Mouse (Mus musculus): ENCODE measurements around the gene Noct. TPM values are rescaled to one million over a fixed set of nuclear protein-coding genes. Genes with fewer than 3 reads are reported as not detected.

Gene Noct
- polyA plus RNA-seq, 1 experiment from 2014 or later = 10.4 TPM

DNA sequence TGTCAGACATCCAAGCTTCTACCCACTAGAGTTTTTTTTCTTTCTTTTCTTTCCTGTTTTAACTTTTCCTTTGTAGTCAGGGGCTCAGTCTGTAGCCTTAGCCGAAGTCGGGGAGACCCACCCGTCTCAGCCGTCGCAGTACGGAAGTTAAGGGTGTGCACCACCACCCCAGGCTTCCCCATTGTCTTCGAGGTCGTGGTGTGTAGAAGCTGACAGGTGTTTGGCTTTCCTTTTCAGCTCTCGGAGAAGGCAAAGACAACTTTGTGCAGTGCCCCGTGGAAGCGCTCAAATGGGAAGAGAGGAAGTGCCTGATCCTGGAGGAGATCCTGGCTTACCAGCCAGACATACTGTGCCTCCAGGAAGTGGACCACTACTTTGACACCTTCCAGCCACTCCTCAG lies 25.2 kb downstream of the Noct start:
- no peak overlapping the region for H3K9ac ChIP-seq (ENCODE audit: low read depth, low read length)
- 88% methylated on average over 11 of the region's 11 CpGs for WGBS
- no peak overlapping the region for H3K4me3 ChIP-seq (ENCODE audit: low read length)
- H3K4me2 ChIP-seq (replicated peaks; ENCODE audit: low read depth, low read length) = no peak overlapping the region
- no peak overlapping the region for H3K27ac ChIP-seq (ENCODE audit: low read depth, low read length)
- no peak for ATAC-seq (ENCODE audit: low FRiP score, low TSS enrichment)
- H3K9me3 ChIP-seq (ENCODE audit: control insufficient read depth, low read length) = no peaks in the 10 kb centered on the region
- H3K4me1 ChIP-seq (ENCODE audit: control insufficient read depth, insufficient read depth, low read length) = no peaks in the 10 kb centered on the region
- H3K27me3 ChIP-seq (ENCODE audit: control insufficient read depth, insufficient read depth, low read length) = no peaks in the 10 kb centered on the region
- peaks cover 44% of the 10 kb centered on the region for H3K36me3 ChIP-seq (ENCODE audit: control insufficient read depth, insufficient read depth, low read length)

DNA sequence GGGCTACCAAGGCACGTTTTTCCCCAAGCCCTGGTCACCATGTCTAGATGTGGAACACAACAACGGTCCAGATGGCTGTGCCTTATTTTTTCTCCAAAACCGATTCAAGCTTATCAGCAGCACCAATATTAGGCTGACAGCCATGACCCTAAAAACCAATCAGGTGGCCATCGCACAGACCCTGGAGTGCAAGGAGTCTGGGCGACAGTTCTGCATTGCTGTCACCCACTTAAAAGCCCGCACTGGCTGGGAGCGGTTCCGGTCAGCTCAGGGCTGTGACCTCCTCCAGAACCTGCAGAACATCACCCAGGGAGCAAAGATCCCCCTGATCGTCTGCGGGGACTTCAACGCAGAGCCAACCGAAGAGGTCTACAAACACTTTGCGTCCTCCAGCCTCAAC lies 25.6 kb downstream of the Noct start:
- Histone ChIP-seq H3K36me3 (ENCODE audit: control insufficient read depth, insufficient read depth, low read length) (peaks cover 47% of the 10 kb centered on the region), H3K27me3 (ENCODE audit: control insufficient read depth, insufficient read depth, low read length) (no peaks in the 10 kb centered on the region), H3K4me2 (replicated peaks; ENCODE audit: low read depth, low read length) (no peak overlapping the region), H3K4me1 (ENCODE audit: control insufficient read depth, insufficient read depth, low read length) (no peaks in the 10 kb centered on the region), H3K27ac (ENCODE audit: low read depth, low read length) (no peak overlapping the region), H3K4me3 (ENCODE audit: low read length) (no peak overlapping the region), H3K9ac (ENCODE audit: low read depth, low read length) (no peak overlapping the region), H3K9me3 (ENCODE audit: control insufficient read depth, low read length) (no peaks in the 10 kb centered on the region)
- no peak for ATAC-seq (ENCODE audit: low FRiP score, low TSS enrichment)
- WGBS = 96% methylated on average over 13 of the region's 13 CpGs

DNA sequence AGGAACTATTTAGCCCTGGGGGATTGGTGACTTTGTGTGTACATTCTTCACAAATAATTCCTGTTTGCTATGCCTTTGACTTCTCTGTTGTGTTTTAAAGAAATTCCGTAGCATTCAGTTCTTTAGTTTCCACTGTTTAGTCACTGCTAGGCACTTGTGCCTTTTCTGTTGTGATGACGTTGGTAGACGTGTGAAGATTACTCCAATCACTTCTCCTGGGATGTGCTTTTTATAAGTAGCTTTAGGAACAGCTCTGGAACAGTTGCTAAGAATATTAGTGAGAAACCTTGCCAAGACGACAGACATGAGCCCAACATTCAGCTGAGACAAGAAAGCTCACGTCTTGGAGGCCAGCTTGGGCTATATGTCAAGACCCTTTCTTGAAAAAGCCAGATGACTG lies 26.8 kb downstream of the Noct start:
- Histone ChIP-seq H3K9me3 (ENCODE audit: control insufficient read depth, low read length) (no peaks in the 10 kb centered on the region), H3K4me3 (ENCODE audit: low read length) (no peak overlapping the region), H3K4me1 (ENCODE audit: control insufficient read depth, insufficient read depth, low read length) (no peaks in the 10 kb centered on the region), H3K27me3 (ENCODE audit: control insufficient read depth, insufficient read depth, low read length) (no peaks in the 10 kb centered on the region), H3K4me2 (replicated peaks; ENCODE audit: low read depth, low read length) (no peak overlapping the region), H3K9ac (ENCODE audit: low read depth, low read length) (no peak overlapping the region), H3K27ac (ENCODE audit: low read depth, low read length) (no peak overlapping the region), H3K36me3 (ENCODE audit: control insufficient read depth, insufficient read depth, low read length) (peaks cover 55% of the 10 kb centered on the region)
- 82% methylated on average over 5 of the region's 5 CpGs for WGBS
- no peak for ATAC-seq (ENCODE audit: low FRiP score, low TSS enrichment)

DNA sequence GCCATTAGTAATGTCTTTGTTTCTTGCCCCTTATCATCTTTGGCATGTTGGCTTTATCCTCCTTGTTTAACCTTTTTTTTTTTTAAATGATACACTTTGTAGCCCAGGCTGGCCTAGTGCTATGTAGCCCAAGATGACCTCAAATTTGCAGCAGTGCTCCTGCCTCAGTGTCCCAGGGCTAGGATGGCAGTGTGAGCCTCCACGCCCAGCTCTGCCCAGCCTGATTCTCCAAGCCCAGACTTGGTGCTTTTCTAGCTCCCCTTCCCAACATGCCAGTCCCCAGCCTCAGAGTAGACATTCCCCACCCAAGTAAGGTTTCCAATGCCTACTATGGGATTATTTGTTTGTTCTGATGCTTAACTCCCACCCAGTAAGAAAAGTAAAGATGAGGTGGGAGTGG lies 28.0 kb downstream of the Noct start:
- Histone ChIP-seq H3K27ac (ENCODE audit: low read depth, low read length) (no peak overlapping the region), H3K4me1 (ENCODE audit: control insufficient read depth, insufficient read depth, low read length) (no peaks in the 10 kb centered on the region), H3K4me2 (replicated peaks; ENCODE audit: low read depth, low read length) (no peak overlapping the region), H3K27me3 (ENCODE audit: control insufficient read depth, insufficient read depth, low read length) (no peaks in the 10 kb centered on the region), H3K36me3 (ENCODE audit: control insufficient read depth, insufficient read depth, low read length) (peaks cover 67% of the 10 kb centered on the region), H3K4me3 (ENCODE audit: low read length) (no peak overlapping the region), H3K9me3 (ENCODE audit: control insufficient read depth, low read length) (no peaks in the 10 kb centered on the region), H3K9ac (ENCODE audit: low read depth, low read length) (no peak overlapping the region)
- no peak for ATAC-seq (ENCODE audit: low FRiP score, low TSS enrichment)
- 100% methylated on average over 1 of the region's 1 CpGs for WGBS

DNA sequence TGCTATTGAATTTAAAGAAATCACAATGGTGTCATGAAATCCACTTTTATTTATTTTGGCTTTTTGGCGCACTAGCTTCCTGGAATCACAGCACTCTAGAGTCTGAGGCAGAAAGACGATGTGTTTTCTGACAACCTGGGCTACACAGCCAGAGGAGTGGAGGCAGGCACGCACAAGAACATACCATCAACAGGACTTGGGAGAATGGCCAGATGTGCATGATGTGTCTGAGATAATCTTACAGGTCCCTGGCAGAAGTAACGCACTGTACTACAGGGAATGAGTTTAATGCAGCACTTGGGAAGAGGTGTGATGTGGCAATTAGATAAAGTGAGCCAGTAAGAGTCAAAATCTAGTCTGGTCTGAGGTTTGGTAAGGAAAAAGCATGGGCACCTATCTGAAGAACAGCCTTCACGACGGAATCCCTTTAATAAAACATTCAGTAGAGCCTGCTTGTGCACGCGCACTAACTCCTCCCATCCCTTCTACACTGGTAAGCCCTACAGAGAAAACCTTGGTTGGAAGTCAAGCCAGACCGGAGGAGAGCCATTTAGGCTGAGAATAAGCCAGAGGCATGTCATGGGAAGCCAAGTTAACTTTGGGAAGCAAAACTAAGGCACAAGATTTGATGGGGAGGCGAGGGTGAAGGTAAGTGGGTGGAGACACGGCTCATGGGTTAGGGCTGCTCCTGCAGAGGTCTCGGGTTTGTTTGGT lies 28.6 kb downstream of the Noct start:
- no peak overlapping the region for H3K4me3 ChIP-seq (ENCODE audit: low read length)
- ATAC-seq (ENCODE audit: low FRiP score, low TSS enrichment) = no peak
- no peaks in the 10 kb centered on the region for H3K9me3 ChIP-seq (ENCODE audit: control insufficient read depth, low read length)
- H3K9ac ChIP-seq (ENCODE audit: low read depth, low read length) = no peak overlapping the region
- H3K4me2 ChIP-seq (replicated peaks; ENCODE audit: low read depth, low read length) = no peak overlapping the region
- H3K4me1 ChIP-seq (ENCODE audit: control insufficient read depth, insufficient read depth, low read length) = no peaks in the 10 kb centered on the region
- WGBS = 89% methylated on average over 12 of the region's 12 CpGs
- peaks cover 70% of the 10 kb centered on the region for H3K36me3 ChIP-seq (ENCODE audit: control insufficient read depth, insufficient read depth, low read length)
- H3K27ac ChIP-seq (ENCODE audit: low read depth, low read length) = no peak overlapping the region
- no peaks in the 10 kb centered on the region for H3K27me3 ChIP-seq (ENCODE audit: control insufficient read depth, insufficient read depth, low read length)

DNA sequence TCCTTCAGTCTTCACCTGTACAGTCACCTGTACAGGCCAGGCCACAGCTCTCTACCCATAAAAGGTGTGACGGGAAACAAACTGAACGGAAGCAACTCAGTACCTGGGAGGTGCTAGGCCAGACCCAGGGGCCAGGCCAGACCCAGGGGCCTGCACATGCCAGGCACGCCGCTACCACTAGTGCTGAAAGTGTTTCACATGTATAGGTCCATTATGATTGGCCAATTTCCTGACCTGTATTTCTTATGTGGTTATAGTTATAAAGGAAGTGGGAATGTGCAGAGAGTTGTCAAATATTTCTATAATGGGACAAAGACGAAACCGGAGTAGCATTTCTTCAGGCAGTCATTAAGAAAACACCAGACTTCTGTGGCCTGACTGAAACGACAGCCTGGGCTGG lies 30.5 kb downstream of the Noct start:
- Histone ChIP-seq H3K4me1 (ENCODE audit: control insufficient read depth, insufficient read depth, low read length) (no peaks in the 10 kb centered on the region), H3K9ac (ENCODE audit: low read depth, low read length) (no peak overlapping the region), H3K4me2 (replicated peaks; ENCODE audit: low read depth, low read length) (no peak overlapping the region), H3K27me3 (ENCODE audit: control insufficient read depth, insufficient read depth, low read length) (no peaks in the 10 kb centered on the region), H3K36me3 (ENCODE audit: control insufficient read depth, insufficient read depth, low read length) (peaks cover 84% of the 10 kb centered on the region), H3K9me3 (ENCODE audit: control insufficient read depth, low read length) (no peaks in the 10 kb centered on the region), H3K4me3 (ENCODE audit: low read length) (no peak overlapping the region), H3K27ac (ENCODE audit: low read depth, low read length) (no peak overlapping the region)
- WGBS = 93% methylated on average over 7 of the region's 7 CpGs
- ATAC-seq (ENCODE audit: low FRiP score, low TSS enrichment) = no peak

DNA sequence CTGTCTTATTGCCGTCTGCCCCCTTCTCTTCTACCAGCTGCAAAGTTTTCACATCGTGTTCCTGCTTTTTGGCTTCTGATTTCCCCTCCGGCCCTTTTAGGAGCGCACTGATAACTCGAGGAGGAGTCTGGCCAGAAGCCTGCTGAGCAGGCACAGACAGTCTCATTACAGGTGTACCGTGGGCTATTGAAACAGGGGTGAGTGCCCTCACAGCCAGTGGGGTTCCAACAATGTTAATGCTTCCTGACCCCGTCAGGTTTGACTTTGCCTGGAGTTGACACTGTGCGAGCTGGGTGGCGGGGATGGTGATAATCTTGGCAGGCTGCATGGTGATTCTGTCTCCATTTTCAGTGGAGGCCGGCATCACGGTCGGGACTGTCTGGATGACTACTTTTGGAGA lies 32.2 kb downstream of the Noct start:
- no peak overlapping the region for H3K4me2 ChIP-seq (replicated peaks; ENCODE audit: low read depth, low read length)
- no peaks in the 10 kb centered on the region for H3K4me1 ChIP-seq (ENCODE audit: control insufficient read depth, insufficient read depth, low read length)
- no peak overlapping the region for H3K9ac ChIP-seq (ENCODE audit: low read depth, low read length)
- H3K36me3 ChIP-seq (ENCODE audit: control insufficient read depth, insufficient read depth, low read length) = peaks cover 83% of the 10 kb centered on the region
- H3K27ac ChIP-seq (ENCODE audit: low read depth, low read length) = no peak overlapping the region
- no peak overlapping the region for H3K4me3 ChIP-seq (ENCODE audit: low read length)
- no peaks in the 10 kb centered on the region for H3K27me3 ChIP-seq (ENCODE audit: control insufficient read depth, insufficient read depth, low read length)
- WGBS = 92% methylated on average over 12 of the region's 12 CpGs
- no peak for ATAC-seq (ENCODE audit: low FRiP score, low TSS enrichment)
- no peaks in the 10 kb centered on the region for H3K9me3 ChIP-seq (ENCODE audit: control insufficient read depth, low read length)

DNA sequence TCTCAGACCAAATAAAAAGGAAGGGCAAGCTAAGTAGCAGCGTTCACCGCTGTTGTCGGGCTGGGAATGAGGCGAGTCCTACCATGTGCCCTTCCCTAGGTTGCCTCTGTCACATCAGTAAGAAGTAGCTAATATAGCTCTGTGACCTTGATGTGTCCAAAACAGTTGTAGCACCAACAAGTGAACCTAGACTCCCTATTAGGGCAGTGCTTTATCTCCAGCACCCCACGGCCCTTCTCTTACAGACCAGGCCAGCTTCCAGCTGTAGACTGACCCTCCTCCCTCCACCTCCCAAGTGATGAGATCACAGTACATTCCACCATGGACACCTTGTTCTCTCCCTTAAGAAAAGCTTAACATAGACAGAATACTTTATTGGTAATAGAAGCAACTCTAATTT lies 33.8 kb downstream of the Noct start:
- 95% methylated on average over 5 of the region's 5 CpGs for WGBS
- no peak overlapping the region for H3K4me2 ChIP-seq (replicated peaks; ENCODE audit: low read depth, low read length)
- peaks cover 88% of the 10 kb centered on the region for H3K36me3 ChIP-seq (ENCODE audit: control insufficient read depth, insufficient read depth, low read length)
- H3K9ac ChIP-seq (ENCODE audit: low read depth, low read length) = no peak overlapping the region
- no peak overlapping the region for H3K4me3 ChIP-seq (ENCODE audit: low read length)
- no peak for ATAC-seq (ENCODE audit: low FRiP score, low TSS enrichment)
- H3K27ac ChIP-seq (ENCODE audit: low read depth, low read length) = no peak overlapping the region
- no peaks in the 10 kb centered on the region for H3K27me3 ChIP-seq (ENCODE audit: control insufficient read depth, insufficient read depth, low read length)
- H3K9me3 ChIP-seq (ENCODE audit: control insufficient read depth, low read length) = no peaks in the 10 kb centered on the region
- no peaks in the 10 kb centered on the region for H3K4me1 ChIP-seq (ENCODE audit: control insufficient read depth, insufficient read depth, low read length)

DNA sequence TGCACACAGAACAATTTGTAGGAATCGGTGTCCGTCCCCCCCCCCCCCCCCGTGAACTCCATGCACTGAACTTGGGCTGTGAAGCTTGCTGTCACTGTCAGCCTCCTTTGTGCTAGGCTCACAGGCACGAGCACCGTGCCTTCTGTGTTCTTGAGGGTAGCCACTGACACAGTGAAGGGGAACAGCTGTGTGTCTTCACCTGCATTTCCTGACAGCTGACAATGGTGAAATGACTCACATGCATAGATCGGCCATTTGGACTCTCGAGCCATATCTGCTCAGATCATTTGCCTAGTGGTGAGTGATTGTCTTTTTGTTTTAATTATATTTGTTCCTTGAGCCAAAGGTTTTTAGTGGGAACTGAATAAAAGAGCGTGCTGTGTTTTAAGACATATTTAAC lies 38.7 kb downstream of the Noct start:
- ATAC-seq (ENCODE audit: low FRiP score, low TSS enrichment) = no peak
- no peak overlapping the region for H3K4me2 ChIP-seq (replicated peaks; ENCODE audit: low read depth, low read length)
- no peaks in the 10 kb centered on the region for H3K4me1 ChIP-seq (ENCODE audit: control insufficient read depth, insufficient read depth, low read length)
- 60% methylated on average over 8 of the region's 8 CpGs for WGBS
- H3K9ac ChIP-seq (ENCODE audit: low read depth, low read length) = no peak overlapping the region
- H3K27ac ChIP-seq (ENCODE audit: low read depth, low read length) = no peak overlapping the region
- peaks cover 77% of the 10 kb centered on the region for H3K36me3 ChIP-seq (ENCODE audit: control insufficient read depth, insufficient read depth, low read length)
- H3K9me3 ChIP-seq (ENCODE audit: control insufficient read depth, low read length) = no peaks in the 10 kb centered on the region
- no peaks in the 10 kb centered on the region for H3K27me3 ChIP-seq (ENCODE audit: control insufficient read depth, insufficient read depth, low read length)
- H3K4me3 ChIP-seq (ENCODE audit: low read length) = no peak overlapping the region
